Mouse (Mus musculus): ENCODE measurements at regions not wholly inside any gene's neighbourhood (a gene's known extent, or its start where the extent isn't known, plus 50 kb on each side); places are given as distances from the start of the nearest gene placed in this dataset.

DNA sequence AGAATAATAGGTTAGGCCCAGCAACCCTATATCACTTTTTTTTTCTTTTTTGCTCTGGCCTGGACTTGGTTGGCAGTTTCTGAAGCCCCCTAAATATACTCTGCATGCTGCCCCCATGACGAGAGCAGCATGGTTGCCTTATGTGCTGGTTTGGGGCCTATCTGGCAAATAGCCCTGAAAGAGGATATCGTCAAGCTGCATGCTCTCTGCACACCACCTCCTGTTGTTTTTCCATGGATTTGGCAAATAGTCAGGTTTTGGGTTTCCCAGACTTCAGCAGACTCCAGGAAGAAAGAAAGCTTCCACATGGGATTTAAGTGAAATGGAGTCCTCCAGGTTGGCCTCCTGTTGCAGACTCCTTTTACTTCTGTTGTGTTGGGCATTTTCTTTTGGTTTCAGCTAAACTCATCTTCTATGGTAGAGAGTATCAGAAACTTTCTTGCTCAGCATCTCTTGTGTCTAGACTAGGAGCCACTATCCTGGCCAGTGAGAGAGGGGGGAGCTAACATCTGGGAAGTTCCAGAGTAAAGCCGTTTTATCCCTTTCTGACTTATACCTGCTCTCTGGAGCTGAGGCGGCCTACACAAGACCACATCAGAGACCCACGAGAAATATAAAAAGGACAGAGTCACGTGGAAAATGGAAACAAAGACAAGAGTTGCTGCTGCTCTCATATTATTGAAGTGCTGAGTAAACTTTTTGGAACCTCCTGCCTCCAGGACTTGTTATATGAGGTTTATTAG, 140.4 kb upstream of the Egfl6 start:
- no peak for DNase-seq

DNA sequence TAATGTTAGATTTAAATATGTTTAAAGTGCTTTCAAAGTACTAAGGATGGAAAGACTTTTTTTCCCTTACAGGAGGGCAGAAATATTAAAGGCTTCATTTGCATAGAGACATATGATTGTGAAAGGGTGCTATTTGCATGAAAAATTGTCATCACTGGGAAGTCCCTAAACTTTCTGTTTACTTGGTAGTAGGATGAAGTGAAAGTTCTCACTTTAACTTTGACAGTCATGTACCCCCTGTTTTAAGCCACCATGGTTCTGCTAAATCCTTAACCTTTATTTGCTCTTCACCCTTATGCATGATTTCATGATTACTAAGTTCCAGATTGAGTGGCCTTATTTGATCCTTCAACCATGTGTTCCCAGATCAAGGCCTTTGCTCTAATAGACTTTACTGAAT, 132.6 kb upstream of the Egfl6 start:
- DNase-seq: no peak

- DNase-seq: no peak
Observed at GRCm38 (mm10) chrX:166709306-166709705, 123.8 kb upstream of the Egfl6 start.

GRCm38 (mm10) chrX:166708106-166708505, 122.6 kb upstream of the Egfl6 start:
- DNase-seq: no peak

DNA sequence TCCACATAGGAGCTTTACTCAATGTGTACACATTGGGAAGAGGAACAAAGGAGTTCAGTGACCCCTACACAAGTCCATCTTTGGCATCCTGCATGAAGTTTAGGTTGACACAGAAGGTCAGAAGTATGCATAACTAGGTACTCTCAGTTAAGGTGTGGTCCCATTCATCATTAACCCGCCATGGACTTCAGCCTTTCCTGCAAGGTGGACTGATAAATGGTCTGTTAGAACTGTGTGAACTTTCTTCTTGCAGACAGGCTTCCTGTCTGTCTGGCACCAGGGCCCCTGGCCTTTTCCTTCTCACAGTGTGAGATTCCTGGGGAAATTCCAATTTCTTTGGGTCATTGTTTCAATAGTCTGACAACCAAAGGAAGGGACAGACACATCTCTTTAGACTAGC, 121.5 kb upstream of the Egfl6 start:
- DNase-seq: no peak

DNA sequence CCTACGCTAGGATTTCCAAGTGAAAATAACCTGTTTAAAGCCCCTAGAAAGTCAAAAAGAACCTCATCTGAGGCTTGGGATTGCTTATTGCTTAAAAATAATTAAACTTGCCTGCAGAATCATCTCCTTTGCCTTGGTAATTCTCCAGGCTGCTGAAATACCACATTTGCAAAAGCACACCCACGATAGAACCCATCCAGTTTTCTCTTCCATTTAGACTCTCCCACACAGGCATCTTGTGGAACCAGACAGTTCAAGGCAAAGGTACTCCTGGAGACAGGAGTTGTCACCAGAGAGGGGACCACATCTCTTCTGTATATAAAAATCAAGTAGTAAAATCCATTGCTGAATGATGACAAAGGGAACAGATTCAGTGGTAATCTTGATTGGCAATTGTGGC, 118.8 kb upstream of the Egfl6 start:
- DNase-seq: no peak

DNA sequence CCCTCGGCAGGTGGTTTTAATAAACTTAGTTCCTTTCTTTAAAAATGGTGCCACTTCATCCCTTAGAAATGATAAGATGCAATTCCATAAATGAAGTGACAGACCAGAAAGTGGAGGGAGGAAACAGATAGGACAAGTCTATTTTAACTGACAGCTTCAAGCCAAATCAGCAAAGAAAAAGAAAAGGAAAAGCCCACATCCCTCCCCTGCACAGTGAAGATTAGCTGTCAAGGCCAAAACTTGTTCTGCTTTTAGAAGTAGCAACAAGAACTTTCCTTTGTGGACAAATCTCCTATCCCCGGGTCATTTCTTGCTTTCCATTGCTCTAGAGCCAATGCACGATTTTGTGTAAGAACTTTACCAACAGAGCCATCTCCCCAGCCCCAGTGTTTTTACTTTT, 108.7 kb upstream of the Egfl6 start:
- no peak for DNase-seq

DNA sequence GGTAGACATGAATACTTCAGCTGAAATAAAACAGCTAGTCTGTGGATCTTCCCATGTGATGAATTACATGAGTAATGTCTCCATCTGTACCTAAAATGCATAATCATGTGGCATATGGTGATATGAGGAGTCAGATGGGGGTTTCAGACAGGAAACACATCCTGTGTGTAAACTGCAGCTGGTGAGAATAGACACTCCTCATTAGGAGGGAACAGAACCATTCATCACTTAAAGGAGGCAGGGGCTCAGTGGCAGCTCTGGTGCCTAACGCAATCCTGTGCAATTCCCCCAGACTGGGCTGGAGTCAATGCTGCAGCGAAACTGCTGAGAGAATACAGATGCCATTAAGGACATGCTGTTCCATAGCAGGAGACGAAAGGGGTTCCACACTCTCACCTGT, 103.3 kb upstream of the Egfl6 start:
- no peak for DNase-seq

GRCm38 (mm10) chrX:166673404-166673803, 87.9 kb upstream of the Egfl6 start:
- no peak for DNase-seq

DNA sequence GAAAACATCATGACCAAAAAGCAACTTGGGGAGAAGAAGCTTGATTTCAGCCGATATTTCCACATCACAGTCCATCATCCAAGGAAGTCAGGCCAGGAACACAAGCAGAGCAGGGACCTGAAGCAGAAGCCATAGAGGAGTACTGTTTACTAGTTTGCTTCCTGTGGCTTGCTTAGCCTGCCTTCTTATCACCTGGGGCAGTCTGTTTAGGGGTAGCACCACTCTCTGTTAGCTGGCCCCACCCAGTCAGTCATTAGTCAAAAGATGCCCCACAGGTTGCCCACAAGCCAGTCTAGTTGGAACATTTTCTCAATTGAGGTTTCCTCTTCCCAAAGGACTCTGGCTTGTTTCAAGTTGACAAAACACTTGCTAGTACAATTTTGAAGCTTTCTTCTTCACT, 87.1 kb upstream of the Egfl6 start:
- no peak for DNase-seq

- no peak for DNase-seq
Observed at GRCm38 (mm10) chrX:166671853-166672252, 86.3 kb upstream of the Egfl6 start.

- DNase-seq: no peak
Observed at GRCm38 (mm10) chrX:166666304-166666703, 80.8 kb upstream of the Egfl6 start.

DNA sequence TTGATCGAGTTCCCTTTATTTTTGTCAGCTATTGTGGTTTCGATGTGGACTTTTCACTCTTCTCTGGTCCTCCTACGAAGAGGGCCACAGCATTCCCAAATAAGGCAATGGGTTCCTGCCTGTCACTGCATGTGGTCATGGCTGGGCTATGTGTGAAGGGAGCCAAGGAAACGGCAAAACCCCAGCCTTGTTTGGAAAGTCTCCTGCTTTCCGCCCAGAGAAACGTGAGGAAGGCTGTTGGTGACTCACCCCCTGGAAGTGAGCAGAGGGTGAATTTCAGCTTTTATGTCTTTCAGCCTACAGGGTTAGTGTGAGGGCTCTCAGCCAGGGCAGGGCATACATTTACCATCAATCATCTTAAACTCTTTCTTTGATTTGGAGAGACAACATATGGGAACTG, 76.3 kb upstream of the Egfl6 start:
- DNase-seq: peak; percentile 13 to 21

- DNase-seq: peak; percentile 3 to 72
Observed at GRCm38 (mm10) chrX:166661043-166661718, 75.7 kb upstream of the Egfl6 start.

GRCm38 (mm10) chrX:166660715-166661042, 75.2 kb upstream of the Egfl6 start:
- peak in 1 of 2 experiments; percentile 48 for DNase-seq

GRCm38 (mm10) chrX:166652400-166652799, 66.9 kb upstream of the Egfl6 start:
- DNase-seq: peak; percentile 7 to 29

DNA sequence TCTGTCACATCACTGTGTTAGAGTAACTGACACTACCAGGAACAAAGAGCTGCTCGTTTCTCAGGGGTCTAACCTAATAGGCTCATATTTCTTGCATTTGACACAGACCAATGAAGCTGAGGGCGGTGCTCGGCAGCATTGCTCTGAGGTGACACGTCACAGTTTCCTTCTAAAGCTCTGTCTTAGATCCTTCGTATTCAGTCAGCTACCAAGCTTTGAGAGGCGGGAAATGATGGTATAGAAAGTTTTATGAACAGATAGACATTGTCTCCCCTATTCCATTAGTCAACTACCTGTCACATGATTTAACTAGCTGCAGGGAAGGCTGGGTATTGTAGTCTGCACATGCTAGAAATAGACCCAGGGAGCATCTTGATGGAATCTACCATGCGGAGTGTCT, 60.2 kb upstream of the Egfl6 start:
- no peak for DNase-seq

GRCm38 (mm10) chrX:166641256-166641655, 55.7 kb upstream of the Egfl6 start:
- DNase-seq: no peak

GRCm38 (mm10) chrX:166640258-166640657, 54.7 kb upstream of the Egfl6 start:
- DNase-seq: no peak
